Mouse (Mus musculus) gastrocnemius, postnatal 14 days (tissue): Measurements from ENCODE around the gene Cirbp. TPM values are rescaled to one million over a fixed set of nuclear protein-coding genes. Genes with fewer than 3 reads are reported as not detected.
"Not testable (repeated sequence)": the region's sequence is repeated elsewhere in the genome, so short reads cannot be mapped to it uniquely, and the experiment has no call there.

Experiments
- DNase-seq: peaks from one replicate; pipeline ENCODE4 v3.0.0; 2021; ENCODE audit warnings: mixed read lengths
- intact Hi-C: fragments of 180-260 bp; cut with DNase I; formaldehyde crosslinking; loops from one replicate; pipeline ENCODE4 v1.15.1; 2025; ENCODE audit warnings: low total_unique reads
- total RNA-seq, 2 experiments: library from RNA; stranded (reverse); gene quantifications; 2 replicates each; pipeline ENCODE4 v1.2.3; 2021

Gene Cirbp
- total RNA-seq, 2 experiments from 2014 or later = 41.4 to 41.5 TPM

- intact Hi-C loops = no loop called here
- DNase-seq = no peak
Measured at GRCm38 (mm10) chr10:80196778-80197581, 31.2 kb downstream of the Cirbp start.

GRCm38 (mm10) chr10:80199440-80200008 is 33.7 kb downstream of the Cirbp start:
- intact Hi-C loops = no loop called here
- peak; percentile 84 for DNase-seq

- intact Hi-C loops = no loop called here
- DNase-seq = no peak
Measured at GRCm38 (mm10) chr10:80200485-80200884, 34.7 kb downstream of the Cirbp start.

GRCm38 (mm10) chr10:80204055-80204454 is 38.3 kb downstream of the Cirbp start:
- intact Hi-C loops = no loop called here
- no peak for DNase-seq

GRCm38 (mm10) chr10:80207201-80207600 is 41.4 kb downstream of the Cirbp start:
- intact Hi-C loops = no loop called here
- no peak for DNase-seq

- no peak for DNase-seq
- intact Hi-C loops = no loop called here
Measured at GRCm38 (mm10) chr10:80207676-80208075, 41.9 kb downstream of the Cirbp start.

- intact Hi-C loops = no loop called here
- no peak for DNase-seq
Measured at GRCm38 (mm10) chr10:80208248-80208647, 42.5 kb downstream of the Cirbp start.

GRCm38 (mm10) chr10:80208841-80209371 is 43.1 kb downstream of the Cirbp start:
- no peak for DNase-seq
- intact Hi-C loops = no loop called here

GRCm38 (mm10) chr10:80211547-80212103 is 45.8 kb downstream of the Cirbp start:
- DNase-seq = not testable (repeated sequence)

GRCm38 (mm10) chr10:80215048-80215772 is 49.4 kb downstream of the Cirbp start:
- intact Hi-C loops = no loop called here
- DNase-seq = no peak

More at GRCm38 (mm10) chr10:80211547-80212103, 45.8 kb downstream of the Cirbp start:
- intact Hi-C loops = not testable (repeated sequence)

- intact Hi-C loops = no loop called here
- DNase-seq = no peak
Measured at GRCm38 (mm10) chr10:80220676-80221075, 54.9 kb downstream of the Cirbp start.

Other genes with a start within 250 kb of the Cirbp start
- gene Kiss1r, start 249.0 kb upstream of the Cirbp start, total RNA-seq = under 1 TPM; 0.27 to 0.44 TPM
- gene R3hdm4, start 244.8 kb upstream of the Cirbp start, total RNA-seq = 100 to 1,000 TPM in 1 of 2 experiments, 10 to 100 TPM in 1; 98.8 to 106 TPM
- gene Arid3a, start 238.9 kb upstream of the Cirbp start, total RNA-seq = 1 to 10 TPM; 2.4 to 2.7 TPM
- 10 to 100 TPM; 18.7 to 23.0 TPM for gene Wdr18, start 205.8 kb upstream of the Cirbp start, total RNA-seq
- under 1 TPM; 0.11 to 0.25 TPM for gene Grin3b, start 195.3 kb upstream of the Cirbp start, total RNA-seq
- 10 to 100 TPM; 76.2 to 84.5 TPM for gene Tmem259, start 181.7 kb upstream of the Cirbp start, total RNA-seq
- 10 to 100 TPM; 19.2 to 24.8 TPM for gene Cnn2, start 177.4 kb upstream of the Cirbp start, total RNA-seq
- 1 to 10 TPM; 4.2 TPM for gene Abca7, start 169.5 kb upstream of the Cirbp start, total RNA-seq
- gene Arhgap45, start 149.3 kb upstream of the Cirbp start, total RNA-seq = 1 to 10 TPM; 1.7 to 1.9 TPM
- 10 to 100 TPM; 45.3 to 55.6 TPM for gene Polr2e, start 126.2 kb upstream of the Cirbp start, total RNA-seq
- 100 to 1,000 TPM; 389 TPM for gene Gpx4, start 118.8 kb upstream of the Cirbp start, total RNA-seq
- 1 to 10 TPM; 6.2 to 6.3 TPM for gene Sbno2, start 60.4 kb upstream of the Cirbp start, total RNA-seq
- gene Stk11, start 50.2 kb upstream of the Cirbp start, total RNA-seq = 10 to 100 TPM; 87.6 to 98.0 TPM
- 100 to 1,000 TPM; 657 to 736 TPM for gene Atp5d, start 27.4 kb upstream of the Cirbp start, total RNA-seq
- 1 to 10 TPM; 1.6 TPM for gene Cbarp, start 25.1 kb upstream of the Cirbp start, total RNA-seq
- gene Midn, start 17.7 kb upstream of the Cirbp start, total RNA-seq = 10 to 100 TPM; 40.3 to 43.6 TPM
- 1 to 10 TPM; 3.3 to 4.2 TPM for gene 1600002K03Rik, start 7.0 kb downstream of the Cirbp start, total RNA-seq
- gene Efna2, start 13.5 kb downstream of the Cirbp start, total RNA-seq = under 1 TPM; 0.58 to 0.98 TPM
- gene Mum1, start 60.4 kb downstream of the Cirbp start, total RNA-seq = 10 to 100 TPM; 15.2 to 19.4 TPM
- gene Ndufs7, start 83.1 kb downstream of the Cirbp start, total RNA-seq = 100 to 1,000 TPM; 423 to 474 TPM
- gene Gamt, start 95.0 kb downstream of the Cirbp start, total RNA-seq = 100 to 1,000 TPM; 232 to 267 TPM
- gene Dazap1, start 95.5 kb downstream of the Cirbp start, total RNA-seq = 10 to 100 TPM; 49.9 to 51.0 TPM
- 100 to 1,000 TPM; 741 to 829 TPM for gene Rps15, start 126.5 kb downstream of the Cirbp start, total RNA-seq
- 1 to 10 TPM in 1 of 2 experiments, under 1 TPM in 1; 0.93 to 1.2 TPM for gene Apc2, start 130.0 kb downstream of the Cirbp start, total RNA-seq
- gene 2310011J03Rik, start 154.6 kb downstream of the Cirbp start, total RNA-seq = 1 to 10 TPM; 7.6 to 8.3 TPM
- gene Pcsk4, start 163.5 kb downstream of the Cirbp start, total RNA-seq = 1 to 10 TPM in 1 of 2 experiments, under 1 TPM in 1; 0.53 to 1.2 TPM
- 1 to 10 TPM; 1.9 to 2.5 TPM for gene Reep6, start 164.0 kb downstream of the Cirbp start, total RNA-seq
- 10 to 100 TPM; 24.2 to 26.1 TPM for gene Adamtsl5, start 182.4 kb downstream of the Cirbp start, total RNA-seq
- under 1 TPM; 0.12 to 0.13 TPM for gene Plk5, start 190.5 kb downstream of the Cirbp start, total RNA-seq
- 1 to 10 TPM; 5.2 to 6.0 TPM for gene Mex3d, start 221.7 kb downstream of the Cirbp start, total RNA-seq
- gene Mbd3, start 233.6 kb downstream of the Cirbp start, total RNA-seq = 100 to 1,000 TPM in 1 of 2 experiments, 10 to 100 TPM in 1; 81.0 to 102 TPM
- 100 to 1,000 TPM; 793 to 884 TPM for gene Uqcr11, start 240.8 kb downstream of the Cirbp start, total RNA-seq